Mouse (Mus musculus): ENCODE measurements around the gene Rhobtb1. TPM values are rescaled to one million over a fixed set of nuclear protein-coding genes. Genes with fewer than 3 reads are reported as not detected.

The Rhobtb1 gene
- total and polyA plus RNA-seq, 2 experiments from 2014 or later = 29.9 to 38.4 TPM

- H3K4me3 ChIP-seq (ENCODE audit: low read depth, low read length) = no peak overlapping the region
- TF ChIP-seq EP300 (IDR thresholded peaks at IDR 0.05; ENCODE audit: low read depth) (no peak), CTCF (IDR thresholded peaks at IDR 0.05; ENCODE audit: low read depth) (no peak)
- H3K9me3 ChIP-seq (replicated peaks; ENCODE audit: control insufficient read depth, low read length) = no peaks in the 10 kb centered on the region
- H3K27ac ChIP-seq (ENCODE audit: low read depth) = no peak overlapping the region
- H3K9ac ChIP-seq (replicated peaks; ENCODE audit: low read depth, low read length) = no peak overlapping the region
- H3K36me3 ChIP-seq (replicated peaks; ENCODE audit: control insufficient read depth, insufficient read depth, low read length) = no peaks in the 10 kb centered on the region
- H3K4me1 ChIP-seq (ENCODE audit: control insufficient read depth, insufficient read depth) = no peaks in the 10 kb centered on the region
- ATAC-seq (ENCODE audit: insufficient read depth, low read depth) (no peak), DNase-seq (ENCODE audit: low spot score) (no peak)
- no peaks in the 10 kb centered on the region for H3K27me3 ChIP-seq (ENCODE audit: control insufficient read depth, insufficient read depth, low read length)
- H3K4me2 ChIP-seq (ENCODE audit: low read depth, low read length) = no peak overlapping the region
- 72% methylated on average over 9 of the region's 9 CpGs for WGBS
Observed at GRCm38 (mm10) chr10:69187773-69188443, 36.7 kb downstream of the Rhobtb1 start.

- Histone ChIP-seq H3K4me1 (ENCODE audit: control insufficient read depth, insufficient read depth) (no peaks in the 10 kb centered on the region), H3K9ac (replicated peaks; ENCODE audit: low read depth, low read length) (no peak overlapping the region), H3K4me3 (ENCODE audit: low read depth, low read length) (no peak overlapping the region), H3K27me3 (ENCODE audit: control insufficient read depth, insufficient read depth, low read length) (no peaks in the 10 kb centered on the region), H3K4me2 (ENCODE audit: low read depth, low read length) (no peak overlapping the region), H3K9me3 (replicated peaks; ENCODE audit: control insufficient read depth, low read length) (no peaks in the 10 kb centered on the region), H3K27ac (ENCODE audit: low read depth) (no peak overlapping the region), H3K36me3 (replicated peaks; ENCODE audit: control insufficient read depth, insufficient read depth, low read length) (no peaks in the 10 kb centered on the region)
- TF ChIP-seq EP300 (IDR thresholded peaks at IDR 0.05; ENCODE audit: low read depth) (no peak), CTCF (IDR thresholded peaks at IDR 0.05; ENCODE audit: low read depth) (no peak)
- DNase-seq (ENCODE audit: low spot score) (no peak), ATAC-seq (ENCODE audit: insufficient read depth, low read depth) (no peak)
- 54% methylated on average over 10 of the region's 10 CpGs for WGBS
Observed at GRCm38 (mm10) chr10:69190434-69191160, 39.4 kb downstream of the Rhobtb1 start.

GRCm38 (mm10) chr10:69192266-69192665, 41.0 kb downstream of the Rhobtb1 start:
- DNase-seq (ENCODE audit: low spot score) (no peak), ATAC-seq (ENCODE audit: insufficient read depth, low read depth) (no peak)
- WGBS = 45% methylated on average over 5 of the region's 5 CpGs
- H3K9ac ChIP-seq (replicated peaks; ENCODE audit: low read depth, low read length) = no peak overlapping the region
- no peaks in the 10 kb centered on the region for H3K27me3 ChIP-seq (ENCODE audit: control insufficient read depth, insufficient read depth, low read length)
- no peaks in the 10 kb centered on the region for H3K9me3 ChIP-seq (replicated peaks; ENCODE audit: control insufficient read depth, low read length)
- H3K27ac ChIP-seq (ENCODE audit: low read depth) = no peak overlapping the region
- no peaks in the 10 kb centered on the region for H3K4me1 ChIP-seq (ENCODE audit: control insufficient read depth, insufficient read depth)
- no peaks in the 10 kb centered on the region for H3K36me3 ChIP-seq (replicated peaks; ENCODE audit: control insufficient read depth, insufficient read depth, low read length)
- H3K4me3 ChIP-seq (ENCODE audit: low read depth, low read length) = no peak overlapping the region
- TF ChIP-seq CTCF (IDR thresholded peaks at IDR 0.05; ENCODE audit: low read depth) (no peak), EP300 (IDR thresholded peaks at IDR 0.05; ENCODE audit: low read depth) (no peak)
- no peak overlapping the region for H3K4me2 ChIP-seq (ENCODE audit: low read depth, low read length)

- ATAC-seq (ENCODE audit: insufficient read depth, low read depth) = no peak
- no peaks in the 10 kb centered on the region for H3K4me1 ChIP-seq (ENCODE audit: control insufficient read depth, insufficient read depth)
- H3K36me3 ChIP-seq (replicated peaks; ENCODE audit: control insufficient read depth, insufficient read depth, low read length) = no peaks in the 10 kb centered on the region
- DNase-seq (ENCODE audit: low spot score) = no peak
- H3K9me3 ChIP-seq (replicated peaks; ENCODE audit: control insufficient read depth, low read length) = no peaks in the 10 kb centered on the region
- no peak for TF ChIP-seq CTCF (IDR thresholded peaks at IDR 0.05; ENCODE audit: low read depth)
- no peak for TF ChIP-seq EP300 (IDR thresholded peaks at IDR 0.05; ENCODE audit: low read depth)
- no peak overlapping the region for H3K27ac ChIP-seq (ENCODE audit: low read depth)
- H3K4me2 ChIP-seq (ENCODE audit: low read depth, low read length) = no peak overlapping the region
- no peaks in the 10 kb centered on the region for H3K27me3 ChIP-seq (ENCODE audit: control insufficient read depth, insufficient read depth, low read length)
- H3K9ac ChIP-seq (replicated peaks; ENCODE audit: low read depth, low read length) = no peak overlapping the region
- no peak overlapping the region for H3K4me3 ChIP-seq (ENCODE audit: low read depth, low read length)
- WGBS = 86% methylated on average over 10 of the region's 10 CpGs
Observed at GRCm38 (mm10) chr10:69193721-69194120, 42.5 kb downstream of the Rhobtb1 start.

- ATAC-seq (ENCODE audit: insufficient read depth, low read depth) (peak; percentile 63; the same call in 1 of the 2 replicates), DNase-seq (ENCODE audit: low spot score) (peak; percentile 47)
- WGBS = 12% methylated on average over 8 of the region's 8 CpGs
- Histone ChIP-seq H3K4me1 (ENCODE audit: control insufficient read depth, insufficient read depth) (peaks cover 4% of the 10 kb centered on the region; the same call in 1 of the 2 replicates), H3K9ac (replicated peaks; ENCODE audit: low read depth, low read length) (no peak overlapping the region), H3K9me3 (replicated peaks; ENCODE audit: control insufficient read depth, low read length) (no peaks in the 10 kb centered on the region), H3K36me3 (replicated peaks; ENCODE audit: control insufficient read depth, insufficient read depth, low read length) (no peaks in the 10 kb centered on the region), H3K27me3 (ENCODE audit: control insufficient read depth, insufficient read depth, low read length) (no peaks in the 10 kb centered on the region), H3K27ac (ENCODE audit: low read depth) (peak overlapping the region; percentile 61), H3K4me3 (ENCODE audit: low read depth, low read length) (no peak overlapping the region), H3K4me2 (ENCODE audit: low read depth, low read length) (0 out of 2 replicates have a peak overlapping the region, but pooled peaks have one; percentile 23)
- no peak for TF ChIP-seq EP300 (IDR thresholded peaks at IDR 0.05; ENCODE audit: low read depth)
- no peak for TF ChIP-seq CTCF (IDR thresholded peaks at IDR 0.05; ENCODE audit: low read depth)
Observed at GRCm38 (mm10) chr10:69204677-69205400, 53.6 kb downstream of the Rhobtb1 start.
